Mouse (Mus musculus) stomach, postnatal 0 days (tissue): ENCODE results near the gene Gm10643. TPM values are rescaled to one million over a fixed set of nuclear protein-coding genes. Genes with fewer than 3 reads are reported as not detected.

Experiments
- ATAC-seq: fragments of 200-750 bp; cut with Nextera tagmentation; 2 replicates; pipeline ENCODE4 v1.8.0; 2017; ENCODE audit not compliant: low FRiP score, low TSS enrichment
- DNase-seq: peaks from one replicate; pipeline ENCODE4 v3.0.0-alpha.2; 2016; ENCODE audit warnings: low spot score
- H3K27ac ChIP-seq: fragments of 300-500 bp; sonication (generic); replicated peaks from 2 replicates; pipeline ENCODE4 v1.5.1; 2014; ENCODE audit warnings: mild to moderate bottlenecking, control low read depth
- H3K27me3 ChIP-seq: fragments of 300-500 bp; sonication (generic); 2 replicates; pipeline ENCODE4 v1.6.1; 2014; ENCODE audit warnings: low read length; ENCODE audit not compliant: control insufficient read depth, insufficient read depth
- H3K36me3 ChIP-seq: fragments of 300-500 bp; sonication (generic); 2 replicates; pipeline ENCODE4 v1.6.1; 2014; ENCODE audit warnings: low read length, mixed read lengths; ENCODE audit not compliant: control insufficient read depth, insufficient read depth
- H3K4me1 ChIP-seq: fragments of 300-500 bp; sonication (generic); replicated peaks from 2 replicates; pipeline ENCODE4 v1.6.1; 2014; ENCODE audit warnings: antibody characterized with exemption; ENCODE audit not compliant: control insufficient read depth, insufficient read depth
- H3K4me2 ChIP-seq: fragments of 300-500 bp; sonication (generic); replicated peaks from 2 replicates; pipeline ENCODE4 v1.6.1; 2014; ENCODE audit warnings: low read depth, mild to moderate bottlenecking, control low read depth, moderate library complexity
- H3K4me3 ChIP-seq: fragments of 300-500 bp; sonication (generic); 2 replicates; pipeline ENCODE4 v1.5.1; 2014; ENCODE audit warnings: low read depth, low read length, control low read depth
- H3K9ac ChIP-seq: fragments of 300-500 bp; sonication (generic); 2 replicates; pipeline ENCODE4 v1.6.1; 2014; ENCODE audit warnings: mild to moderate bottlenecking, low read length, control low read depth, mixed read lengths
- H3K9me3 ChIP-seq: fragments of 300-500 bp; sonication (generic); 2 replicates; pipeline ENCODE4 v1.6.1; 2016; ENCODE audit warnings: low read length; ENCODE audit not compliant: control insufficient read depth
- CTCF ChIP-seq: IDR thresholded peaks from 2 replicates; pipeline ENCODE4 v1.5.1; 2016; ENCODE audit warnings: antibody characterized with exemption, low read depth, mild to moderate bottlenecking, moderate library complexity
- EP300 ChIP-seq: optimal IDR thresholded peaks from 2 replicates; pipeline ENCODE3; 2016; ENCODE audit warnings: antibody characterized with exemption
- WGBS: fragments of 180-500 bp; shearing (Covaris S2); extraction: QIAGEN DNeasy Blood & Tissue Kit; methylation state at CpG from one replicate; pipeline ENCODE4 v1.1.7; 2014; 5-methylcytosine and 5-hydroxymethylcytosine counted together
- polyA plus RNA-seq: library from polyadenylated mRNA; unstranded; fragments of >200 nt; fragmentation: Nextera tagmentation; extraction: Ambion mirVana; gene quantifications from 2 replicates; pipeline ENCODE4 v1.2.1, GENCODE M21; 2015

The Gm10643 gene
- polyA plus RNA-seq, 1 experiment from 2014 or later, result 0.96 TPM

DNA sequence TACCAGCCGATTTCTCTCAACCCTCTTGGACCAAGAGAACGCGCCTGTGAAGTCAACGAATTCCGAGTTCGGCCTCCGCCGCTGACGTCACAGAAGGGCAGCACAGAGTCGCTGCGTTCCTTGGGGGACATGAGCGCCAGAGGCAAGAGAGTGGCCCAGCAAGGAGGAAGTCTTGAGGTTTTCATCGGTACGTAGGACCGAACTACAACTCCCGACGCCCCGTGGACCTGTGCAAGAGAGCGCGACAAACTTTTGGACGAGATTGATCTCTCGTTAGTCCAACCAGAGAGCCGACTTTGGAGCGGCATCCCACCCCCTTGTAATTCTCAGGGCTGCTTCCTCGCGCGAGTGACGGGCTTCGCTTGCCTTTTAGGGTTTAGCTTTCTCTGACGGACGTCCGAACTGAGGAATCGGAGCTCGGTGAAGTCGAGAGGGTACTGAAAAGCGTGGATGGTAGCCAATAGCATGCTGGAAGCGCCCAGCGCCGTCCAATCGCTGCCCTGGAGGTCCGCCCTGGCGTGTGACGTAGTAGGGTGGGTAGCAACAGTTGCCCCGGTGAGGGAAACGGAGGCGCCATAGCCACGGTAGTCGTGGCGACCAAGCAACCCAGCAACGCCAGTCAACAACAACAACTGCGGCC is 1.5 kb upstream of the Gm10643 start, which contains the start of gene Rfx1:
Rfx1 (plus strand) TSS at position 544 of the 640 bp plus-strand sequence.
- TF ChIP-seq EP300, result peak; percentile 94
- TF ChIP-seq CTCF, result no peak
- Histone ChIP-seq H3K27me3 (no peaks in the 10 kb centered on the region), H3K9me3 (no peaks in the 10 kb centered on the region), H3K4me1 (peaks cover 8% of the 10 kb centered on the region; the same call in 1 of the 2 replicates), H3K27ac (peak within 1 kb of the TSS; percentile 99), H3K36me3 (no peaks in the 10 kb centered on the region), H3K4me3 (peak within 1 kb of the TSS; percentile 84), H3K9ac (peak within 1 kb of the TSS; percentile 90), H3K4me2 (peak within 1 kb of the TSS; percentile 86)
- peak; percentile 98 for DNase-seq
- ATAC-seq, result peak; percentile 97
- WGBS, result under 1% methylated on average over 51 of the region's 51 CpGs

DNA sequence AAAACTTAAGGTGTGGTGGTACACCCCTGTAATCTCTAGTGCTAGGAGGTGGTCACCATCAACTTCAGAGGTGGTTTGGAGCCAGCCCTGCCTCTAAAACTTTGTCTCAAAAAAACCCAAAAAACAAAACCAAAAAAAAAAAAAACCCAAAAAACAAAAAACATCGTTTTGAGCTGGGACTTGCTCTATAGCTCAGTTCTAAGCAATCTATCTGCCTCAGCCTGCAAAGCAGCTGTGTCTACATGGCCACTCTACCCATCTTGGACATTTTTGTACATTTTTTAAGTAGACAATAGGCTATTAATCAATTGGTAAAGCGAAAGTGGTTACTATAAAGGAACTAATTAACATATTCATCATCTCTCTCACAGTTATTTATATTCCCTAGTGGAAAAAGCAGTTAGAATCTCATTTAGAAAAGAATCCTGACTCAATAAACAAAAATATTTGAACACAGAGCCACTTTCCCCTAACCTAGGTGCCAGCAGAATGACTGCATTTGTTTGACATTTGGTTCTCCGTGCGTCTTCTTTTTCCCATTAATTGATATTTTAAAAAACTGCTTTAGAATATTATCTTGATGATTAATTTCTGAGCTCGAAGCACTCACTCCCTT is 628 bp upstream of the Gm10643 start:
- H3K27me3 ChIP-seq, result no peaks in the 10 kb centered on the region
- H3K27ac ChIP-seq, result peak overlapping the region; percentile 86
- DNase-seq, result no peak
- H3K9ac ChIP-seq, result peak overlapping the region; percentile 71
- TF ChIP-seq CTCF (no peak), EP300 (no peak)
- no peaks in the 10 kb centered on the region for H3K36me3 ChIP-seq
- peak overlapping the region; percentile 62 for H3K4me3 ChIP-seq
- peak overlapping the region; percentile 86 for H3K4me2 ChIP-seq
- WGBS, result 20% methylated on average over 5 of the region's 5 CpGs
- H3K9me3 ChIP-seq, result no peaks in the 10 kb centered on the region
- ATAC-seq, result no peak
- peaks cover 6% of the 10 kb centered on the region; the same call in 1 of the 2 replicates for H3K4me1 ChIP-seq

DNA sequence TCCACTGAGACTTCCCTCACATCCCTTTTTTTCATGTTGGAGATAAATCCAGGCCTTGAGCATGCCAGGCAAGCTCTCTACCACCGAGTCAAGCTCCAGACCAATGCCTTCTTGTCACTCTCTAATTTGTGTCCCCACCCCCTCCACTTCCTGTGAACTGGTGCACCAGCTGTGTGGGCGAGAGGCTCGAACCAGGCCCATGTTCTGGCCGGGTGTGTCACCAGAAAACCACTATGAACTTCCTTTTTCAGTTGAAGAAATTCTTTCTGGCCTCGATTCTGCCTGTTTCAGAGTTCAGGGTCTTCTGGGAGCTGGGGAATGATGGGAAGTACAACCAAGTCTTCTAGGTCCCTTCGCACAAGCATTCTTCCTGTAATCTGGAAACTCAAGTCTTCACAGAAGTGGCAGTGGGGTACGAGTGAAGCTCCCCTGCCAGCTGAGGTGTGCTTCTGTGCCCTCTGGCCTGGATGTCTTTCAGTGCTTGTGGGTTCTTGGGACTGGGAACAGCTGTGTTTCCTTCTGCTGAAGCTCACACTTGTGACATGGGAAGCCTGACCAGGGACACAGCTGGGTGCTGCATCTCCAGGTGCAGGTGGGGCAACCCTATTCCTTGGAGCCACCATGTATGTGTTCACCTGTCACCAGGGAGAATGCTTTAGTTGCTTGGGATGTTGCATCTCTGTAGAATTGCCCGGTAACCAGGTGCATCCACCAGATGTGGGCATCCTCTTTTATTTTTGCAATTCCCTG is 901 bp downstream of the Gm10643 start:
- peaks cover 5% of the 10 kb centered on the region; the same call in 1 of the 2 replicates for H3K4me1 ChIP-seq
- ATAC-seq (no peak), DNase-seq (no peak)
- H3K4me2 ChIP-seq, result no peak overlapping the region
- H3K36me3 ChIP-seq, result no peaks in the 10 kb centered on the region
- no peak overlapping the region for H3K9ac ChIP-seq
- no peak overlapping the region for H3K27ac ChIP-seq
- TF ChIP-seq CTCF, result no peak
- TF ChIP-seq EP300, result no peak
- H3K27me3 ChIP-seq, result no peaks in the 10 kb centered on the region
- no peak overlapping the region for H3K4me3 ChIP-seq
- no peaks in the 10 kb centered on the region for H3K9me3 ChIP-seq
- 62% methylated on average over 8 of the region's 8 CpGs for WGBS

DNA sequence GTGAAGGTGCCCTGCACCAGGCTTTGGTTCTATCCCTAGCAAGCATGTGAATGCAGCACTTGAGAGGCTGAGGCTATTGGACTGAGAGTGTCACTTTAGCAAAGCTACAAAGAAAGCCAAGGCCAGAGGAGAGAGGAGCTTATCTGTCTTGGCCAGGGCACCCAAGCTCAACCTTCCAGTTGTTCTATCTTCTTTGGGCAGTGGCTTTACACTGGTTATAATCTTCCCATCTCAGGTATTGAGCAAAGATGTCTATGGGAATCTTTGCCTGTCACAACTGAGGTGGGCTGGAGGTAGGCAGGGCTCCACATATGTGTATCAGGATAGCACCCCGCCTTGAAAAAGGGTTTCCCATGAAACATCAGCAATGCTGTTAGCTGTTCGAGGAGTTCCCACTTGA is 4.7 kb downstream of the Gm10643 start:
- H3K9me3 ChIP-seq, result no peaks in the 10 kb centered on the region

DNA sequence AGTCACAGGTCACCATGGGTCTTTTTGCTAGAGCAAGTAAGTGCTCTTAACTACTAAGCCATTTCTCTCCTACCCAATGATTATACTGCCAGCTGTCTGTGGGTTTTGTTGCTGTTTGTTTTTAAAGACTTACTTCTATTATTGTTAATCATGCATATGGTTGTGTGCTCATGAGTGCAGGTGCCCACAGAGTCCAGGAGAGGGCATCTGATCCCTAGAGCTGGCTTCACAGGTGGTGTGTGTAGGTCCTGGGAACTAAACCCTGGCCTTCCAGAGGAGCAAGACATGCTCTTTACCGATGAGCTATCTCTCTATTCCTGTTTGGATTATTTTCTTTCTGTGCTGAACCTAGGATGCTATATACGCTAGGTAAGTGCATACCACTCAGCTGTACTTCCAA is 5.7 kb downstream of the Gm10643 start:
- Histone ChIP-seq H3K4me3 (no peak overlapping the region), H3K36me3 (no peaks in the 10 kb centered on the region), H3K27ac (no peak overlapping the region), H3K4me2 (no peak overlapping the region), H3K27me3 (no peaks in the 10 kb centered on the region), H3K4me1 (no peaks in the 10 kb centered on the region), H3K9me3 (no peaks in the 10 kb centered on the region), H3K9ac (no peak overlapping the region)
- TF ChIP-seq EP300, result no peak
- peak; percentile 13; the same call in 1 of the 2 replicates for TF ChIP-seq CTCF
- DNase-seq (no peak), ATAC-seq (no peak)
- 90% methylated on average over 2 of the region's 2 CpGs for WGBS

More for the DNA sequence above, 4.7 kb downstream of the Gm10643 start:
- WGBS, result 81% methylated on average over 2 of the region's 2 CpGs
- no peaks in the 10 kb centered on the region for H3K27me3 ChIP-seq
- H3K4me3 ChIP-seq, result no peak overlapping the region
- H3K4me2 ChIP-seq, result no peak overlapping the region
- no peak overlapping the region for H3K9ac ChIP-seq
- H3K4me1 ChIP-seq, result no peaks in the 10 kb centered on the region
- ATAC-seq, result no peak
- H3K36me3 ChIP-seq, result no peaks in the 10 kb centered on the region
- DNase-seq, result no peak
- TF ChIP-seq CTCF (no peak), EP300 (no peak)
- H3K27ac ChIP-seq, result no peak overlapping the region
